Mouse (Mus musculus): ENCODE data around the gene B130006D01Rik.
A peak's percentile ranks its signal among the peaks of the same experiment; 100 is the strongest.
"Not testable (repeated sequence)": the region's sequence is repeated elsewhere in the genome, so short reads cannot be mapped to it uniquely, and the experiment has no call there.

The B130006D01Rik gene

GRCm38 (mm10) chr11:95713225-95713810, 10.1 kb upstream of the B130006D01Rik start:
- DNase-seq (ENCODE audit: low read depth, low spot score), result no peak

- no peak for DNase-seq (ENCODE audit: low read depth, low spot score)
These were observed 9.6 kb upstream of the B130006D01Rik start for GRCm38 (mm10) chr11:95713811-95714241.

DNA sequence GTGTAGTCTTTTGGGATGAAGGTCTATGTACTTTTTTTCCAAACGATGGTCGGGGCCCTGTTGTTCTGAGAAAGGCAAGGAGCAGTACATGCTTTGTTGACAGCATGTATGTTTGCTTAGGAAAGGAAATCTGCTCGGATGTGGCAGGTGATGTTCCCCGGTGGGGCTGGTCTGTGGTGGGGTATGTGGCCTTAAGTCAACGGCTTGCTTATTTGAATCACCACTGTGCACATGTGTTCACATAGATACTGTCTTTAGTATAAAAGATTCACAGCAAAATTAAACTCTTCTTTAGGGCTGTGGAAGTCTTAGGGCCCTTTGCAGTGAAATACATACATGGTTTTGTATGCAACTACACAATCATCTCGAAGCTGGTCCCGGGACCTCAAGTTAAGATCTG, 9.0 kb upstream of the B130006D01Rik start:
- no peak for DNase-seq (ENCODE audit: low read depth, low spot score)

DNA sequence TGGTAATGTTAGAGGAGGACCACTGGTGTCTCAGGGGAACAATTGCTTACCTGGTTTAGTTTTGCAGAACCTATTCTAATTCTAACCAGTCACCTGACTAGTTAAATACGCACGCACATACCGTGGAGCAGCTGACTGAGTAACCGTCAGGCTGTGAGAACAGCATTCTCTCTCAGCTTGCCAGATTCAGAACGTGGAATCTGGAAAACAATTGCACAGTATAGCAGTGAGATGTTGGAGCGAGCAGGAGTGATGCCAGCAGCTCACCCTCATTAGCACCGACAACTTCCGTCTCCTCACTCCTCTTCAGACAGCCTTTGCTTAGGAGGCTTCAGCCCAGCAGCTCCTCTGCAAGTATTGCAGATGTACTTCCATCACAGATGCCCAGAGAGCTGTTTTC, 7.3 kb upstream of the B130006D01Rik start:
- DNase-seq (ENCODE audit: low read depth, low spot score), result peak; percentile 33

- no peak for DNase-seq (ENCODE audit: low read depth, low spot score)
These were observed 4.0 kb upstream of the B130006D01Rik start for GRCm38 (mm10) chr11:95719356-95719755.

GRCm38 (mm10) chr11:95724466-95724865, 1.1 kb downstream of the B130006D01Rik start:
- DNase-seq (ENCODE audit: low read depth, low spot score), result no peak

GRCm38 (mm10) chr11:95726156-95726555, 2.8 kb downstream of the B130006D01Rik start:
- DNase-seq (ENCODE audit: low read depth, low spot score), result no peak

GRCm38 (mm10) chr11:95727947-95728346, 4.6 kb downstream of the B130006D01Rik start:
- no peak for DNase-seq (ENCODE audit: low read depth, low spot score)

GRCm38 (mm10) chr11:95728916-95729907, 5.8 kb downstream of the B130006D01Rik start:
- DNase-seq (ENCODE audit: low read depth, low spot score), result no peak

DNA sequence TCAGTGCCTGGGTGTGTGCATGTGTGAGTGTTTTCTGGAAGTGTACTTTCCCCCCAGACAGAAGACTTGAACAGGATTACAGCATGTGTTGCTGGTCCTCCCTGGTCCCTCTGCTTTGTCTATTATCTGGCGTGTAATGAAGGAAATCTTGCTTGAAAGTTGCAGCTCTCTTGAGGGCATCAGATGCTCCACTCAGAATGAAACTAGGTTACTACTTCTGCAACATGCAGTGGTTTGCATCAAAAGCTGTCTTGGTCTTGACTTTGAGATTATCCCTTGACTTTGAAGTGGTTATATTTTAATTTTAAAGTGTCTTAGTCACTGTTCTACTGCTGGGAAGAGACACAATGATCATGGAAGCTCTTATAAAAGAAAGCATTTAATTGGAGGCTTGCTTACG, 11.1 kb downstream of the B130006D01Rik start:
- no peak for DNase-seq (ENCODE audit: low read depth, low spot score)

- DNase-seq (ENCODE audit: low read depth, low spot score), result no peak
These were observed 14.4 kb downstream of the B130006D01Rik start for GRCm38 (mm10) chr11:95737811-95738210.

GRCm38 (mm10) chr11:95744521-95744920, 21.1 kb downstream of the B130006D01Rik start:
- DNase-seq (ENCODE audit: low read depth, low spot score), result no peak

- no peak for DNase-seq (ENCODE audit: low read depth, low spot score)
These were observed 23.4 kb downstream of the B130006D01Rik start for GRCm38 (mm10) chr11:95746821-95747220.

DNA sequence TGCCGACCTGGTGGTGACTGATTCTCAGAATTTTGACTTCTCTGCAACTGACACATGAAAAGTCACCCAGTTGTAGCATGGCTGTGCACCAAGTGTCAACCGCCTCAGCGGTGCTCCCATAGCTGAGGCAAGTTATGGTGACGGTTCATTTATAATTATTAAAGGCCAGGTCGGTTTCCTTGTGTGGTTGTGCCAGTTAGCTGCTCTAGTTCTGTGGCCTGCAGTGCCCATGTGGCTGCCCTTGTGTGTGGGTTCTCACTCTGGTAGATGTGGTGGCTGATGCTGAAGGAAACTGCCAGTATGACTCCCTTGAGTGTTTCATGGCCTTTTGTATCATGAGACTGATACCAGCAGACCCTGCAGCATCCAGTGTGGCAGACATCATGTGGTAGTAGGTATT, 24.9 kb downstream of the B130006D01Rik start:
- DNase-seq (ENCODE audit: low read depth, low spot score), result no peak

GRCm38 (mm10) chr11:95749619-95750018, 26.2 kb downstream of the B130006D01Rik start:
- no peak for DNase-seq (ENCODE audit: low read depth, low spot score)

DNA sequence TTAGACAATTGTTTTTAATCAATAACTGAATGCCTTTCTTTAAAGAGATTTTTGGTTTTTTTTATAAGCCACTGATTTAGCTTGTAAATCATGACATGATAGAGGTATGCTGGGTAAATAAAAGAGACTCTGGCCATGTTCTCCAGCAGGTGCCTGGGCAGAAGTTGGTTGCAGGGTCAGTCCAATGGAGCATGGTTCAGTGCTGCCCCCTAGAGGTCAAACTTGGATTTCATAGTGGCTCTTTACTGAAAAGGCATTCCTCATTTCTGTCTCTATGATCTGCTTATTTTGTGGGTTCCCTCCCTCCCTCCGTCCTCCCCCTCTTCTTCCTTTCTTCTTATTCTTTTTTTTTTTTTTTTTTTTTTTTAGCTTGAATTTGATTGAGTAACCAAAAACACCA, 27.6 kb downstream of the B130006D01Rik start:
- no peak for DNase-seq (ENCODE audit: low read depth, low spot score)

GRCm38 (mm10) chr11:95755137-95755536, 31.8 kb downstream of the B130006D01Rik start:
- DNase-seq (ENCODE audit: low read depth, low spot score), result not testable (repeated sequence)

GRCm38 (mm10) chr11:95760521-95760920, 37.1 kb downstream of the B130006D01Rik start:
- DNase-seq (ENCODE audit: low read depth, low spot score), result no peak

- no peak for DNase-seq (ENCODE audit: low read depth, low spot score)
These were observed 39.6 kb downstream of the B130006D01Rik start for GRCm38 (mm10) chr11:95762996-95763395.

DNA sequence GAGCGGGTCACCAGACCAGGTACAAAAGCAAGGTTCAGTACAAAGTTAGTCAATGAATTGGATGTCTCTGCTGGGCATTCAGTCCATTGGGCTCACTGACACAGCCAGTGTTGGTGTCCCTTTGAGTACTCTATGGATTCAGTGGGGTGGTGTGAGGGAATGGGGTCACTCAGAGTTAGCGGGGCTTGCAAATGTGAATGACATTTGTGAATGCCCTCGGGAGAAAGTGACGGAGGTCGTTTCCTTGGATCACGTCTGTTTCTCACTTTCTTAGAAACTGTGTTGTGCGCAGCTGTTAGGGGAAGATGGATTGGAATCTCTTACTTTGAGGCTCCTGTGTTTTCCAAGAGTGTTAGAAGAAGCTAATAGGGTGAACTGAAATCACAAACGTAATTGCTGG, 41.4 kb downstream of the B130006D01Rik start:
- DNase-seq (ENCODE audit: low read depth, low spot score), result no peak

DNA sequence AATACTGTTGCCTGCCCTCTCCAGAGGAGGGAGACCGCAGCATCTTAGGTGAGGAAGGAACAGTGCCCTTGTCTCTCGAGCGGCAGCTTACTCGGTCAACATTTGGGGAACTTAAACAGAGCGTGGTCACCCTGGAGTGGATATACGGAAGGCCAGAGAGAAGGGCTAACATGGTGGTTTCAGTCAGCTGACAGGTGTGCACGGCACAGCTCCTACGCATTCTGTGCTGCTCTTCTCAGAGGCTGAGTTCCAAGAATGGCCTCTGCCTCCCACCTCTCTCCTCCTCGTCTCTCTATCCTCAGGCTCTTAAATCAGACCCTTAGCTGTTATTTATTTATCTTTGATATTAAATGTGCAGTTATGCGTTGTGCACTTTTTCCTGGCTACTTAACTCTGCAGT, 41.9 kb downstream of the B130006D01Rik start:
- peak; percentile 10 for DNase-seq (ENCODE audit: low read depth, low spot score)

DNA sequence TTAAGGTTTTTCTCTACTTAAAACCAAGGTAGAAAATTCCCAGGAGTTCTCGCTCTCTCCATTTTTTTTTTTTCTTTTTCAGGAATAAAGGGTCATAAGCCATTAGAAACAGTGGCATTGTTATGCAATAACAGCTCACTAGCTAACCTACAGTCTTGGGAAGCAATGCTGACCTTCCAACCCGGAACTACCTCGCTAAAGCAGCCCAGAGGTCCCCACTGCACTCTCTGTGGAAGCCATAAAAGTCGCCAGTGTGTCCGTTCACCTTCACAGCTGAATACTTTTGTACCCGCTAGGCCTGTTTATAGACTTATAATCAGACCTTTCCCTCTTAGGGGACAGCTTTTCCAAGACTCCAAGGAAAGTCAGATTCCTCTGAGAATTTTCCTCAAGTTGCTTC, 44.9 kb downstream of the B130006D01Rik start:
- no peak for DNase-seq (ENCODE audit: low read depth, low spot score)

DNA sequence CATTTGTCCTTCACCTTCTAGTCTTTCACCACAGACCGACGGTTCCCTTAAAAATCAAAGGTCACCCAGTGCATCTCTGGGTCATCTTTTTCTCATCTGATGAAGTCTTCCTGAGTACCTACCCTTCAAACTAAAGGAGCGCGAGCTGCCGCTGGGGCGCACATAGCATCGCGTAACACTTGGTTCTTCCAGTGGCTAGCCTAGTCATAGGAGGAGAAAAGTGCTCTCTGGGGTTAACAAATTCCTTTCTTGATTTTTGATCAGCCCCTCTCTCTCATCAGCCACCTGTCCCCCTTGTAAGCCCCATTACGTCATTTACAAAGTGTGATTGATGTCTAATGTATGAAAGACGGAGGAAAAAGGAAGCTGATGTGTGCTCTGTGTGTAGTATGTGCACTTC, 45.8 kb downstream of the B130006D01Rik start:
- no peak for DNase-seq (ENCODE audit: low read depth, low spot score)
